Mouse (Mus musculus): ENCODE results near the gene Cenpn. TPM values are rescaled to one million over a fixed set of nuclear protein-coding genes. Genes with fewer than 3 reads are reported as not detected.

Cenpn gene
- polyA plus RNA-seq, 1 experiment, result 5.6 TPM

DNA sequence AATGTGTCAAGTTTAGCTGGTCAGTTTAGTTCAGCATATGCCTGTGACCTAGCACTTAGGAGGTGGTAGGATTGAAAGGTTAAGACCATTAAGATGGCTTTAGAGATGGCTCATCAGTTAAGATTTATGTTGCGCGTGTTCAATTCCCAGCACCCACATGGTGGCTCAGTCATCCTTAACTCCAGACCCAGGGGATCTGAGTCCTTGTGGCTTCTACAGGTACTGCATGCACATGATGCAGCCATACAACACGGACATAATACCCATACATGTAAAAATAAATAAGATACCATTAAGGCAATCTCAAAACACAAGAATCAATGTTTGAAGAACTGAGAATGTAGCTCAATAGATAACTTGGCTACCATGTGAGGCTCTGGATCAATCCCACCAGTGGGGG lies 68.3 kb downstream of the Cenpn start:
- WGBS, result 93% methylated on average over 3 of the region's 3 CpGs
- DNase-seq (ENCODE audit: low read depth, low spot score), result no peak

Other genes with a start within 250 kb of the Cenpn start
- gene Cdyl2, start 188.7 kb upstream of the Cenpn start, polyA plus RNA-seq (2012; rRNA removed), result 0.72 and 1.2 TPM in 2 replicates
- gene Cmc2, start 275 bp upstream of the Cenpn start, polyA plus RNA-seq (2012; rRNA removed), result 9.7 and 10.3 TPM in 2 replicates
- 10.9 and 13.1 TPM in 2 replicates for gene Atmin, start 21.7 kb downstream of the Cenpn start, polyA plus RNA-seq (2012; rRNA removed)
- 0.32 and 0.38 TPM in 2 replicates for gene 1700030J22Rik, start 57.2 kb downstream of the Cenpn start, polyA plus RNA-seq (2012; rRNA removed)
- gene Gcsh, start 71.8 kb downstream of the Cenpn start, polyA plus RNA-seq (2012; rRNA removed), result 25.1 and 25.9 TPM in 2 replicates
- 0.01 and 0.05 TPM in 2 replicates for gene Pkd1l2, start 160.7 kb downstream of the Cenpn start, polyA plus RNA-seq (2012; rRNA removed)
- gene Bco1, start 174.1 kb downstream of the Cenpn start, polyA plus RNA-seq (2012; rRNA removed), result 1.4 and 2.0 TPM in 2 replicates
- gene Gan, start 236.4 kb downstream of the Cenpn start, polyA plus RNA-seq (2012; rRNA removed), result 4.1 and 6.9 TPM in 2 replicates

All from large intestine, adult 2 months (tissue).